Mouse (Mus musculus) kidney, embryonic 14.5 days (tissue): ENCODE results near the gene 4930556J24Rik. TPM values are rescaled to one million over a fixed set of nuclear protein-coding genes. Genes with fewer than 3 reads are reported as not detected.
"Not testable (repeated sequence)": the region's sequence is repeated elsewhere in the genome, so short reads cannot be mapped to it uniquely, and the experiment has no call there.

Experiments
- ATAC-seq: fragments of 200-750 bp; cut with Nextera tagmentation; 2 replicates; pipeline ENCODE4 v1.8.0; 2017; ENCODE audit warnings: moderate number of reproducible peaks, mild to moderate bottlenecking, moderate TSS enrichment, moderate library complexity; ENCODE audit not compliant: low FRiP score, low TSS enrichment
- H3K27ac ChIP-seq: fragments of 300-500 bp; sonication (generic); 2 replicates; pipeline ENCODE4 v1.5.1; 2014; ENCODE audit warnings: low read depth, mild to moderate bottlenecking, low read length, moderate library complexity, mixed read lengths
- H3K27me3 ChIP-seq: fragments of 300-500 bp; sonication (generic); 2 replicates; pipeline ENCODE4 v1.6.1; 2014; ENCODE audit warnings: mild to moderate bottlenecking, low read length; ENCODE audit not compliant: control insufficient read depth, insufficient read depth
- H3K36me3 ChIP-seq: fragments of 300-500 bp; sonication (generic); 2 replicates; pipeline ENCODE4 v1.6.1; 2014; ENCODE audit warnings: low read length, mixed read lengths; ENCODE audit not compliant: control insufficient read depth, insufficient read depth
- H3K4me1 ChIP-seq: fragments of 300-500 bp; sonication (generic); 2 replicates; pipeline ENCODE4 v1.6.1; 2014; ENCODE audit warnings: low read length, mixed read lengths; ENCODE audit not compliant: control insufficient read depth, insufficient read depth
- H3K4me2 ChIP-seq: fragments of 300-500 bp; sonication (generic); replicated peaks from 2 replicates; pipeline ENCODE4 v1.6.1; 2014; ENCODE audit warnings: low read depth, mild to moderate bottlenecking, low read length
- H3K4me3 ChIP-seq: fragments of 300-500 bp; sonication (generic); 2 replicates; pipeline ENCODE4 v1.5.1; 2014; ENCODE audit warnings: mild to moderate bottlenecking, low read length
- H3K9ac ChIP-seq: fragments of 300-500 bp; sonication (generic); 2 replicates; pipeline ENCODE4 v1.6.1; 2014; ENCODE audit warnings: low read depth, mild to moderate bottlenecking, low read length, moderate library complexity
- H3K9me3 ChIP-seq: fragments of 300-500 bp; sonication (generic); 2 replicates; pipeline ENCODE4 v1.6.1; 2016; ENCODE audit warnings: low read length; ENCODE audit not compliant: control insufficient read depth
- WGBS: fragments of 180-500 bp; shearing (Covaris S2); extraction: QIAGEN DNeasy Blood & Tissue Kit; methylation state at CpG from one replicate; pipeline ENCODE4 v1.1.7; 2014; 5-methylcytosine and 5-hydroxymethylcytosine counted together
- polyA plus RNA-seq: library from polyadenylated mRNA; unstranded; fragments of >200 nt; fragmentation: Nextera tagmentation; extraction: Ambion mirVana; gene quantifications from 2 replicates; pipeline ENCODE4 v1.2.1, GENCODE M21; 2014

4930556J24Rik gene
- polyA plus RNA-seq, 1 experiment from 2014 or later: 0.49 TPM

GRCm38 (mm10) chr11:3921281-3921850 lies 55.2 kb downstream of the 4930556J24Rik start:
- peaks cover 9% of the 10 kb centered on the region for H3K36me3 ChIP-seq
- no peaks in the 10 kb centered on the region for H3K9me3 ChIP-seq
- H3K9ac ChIP-seq: no peak overlapping the region
- no peaks in the 10 kb centered on the region for H3K4me1 ChIP-seq
- 25% methylated on average over 8 of the region's 8 CpGs for WGBS
- 0 out of 2 replicates have a peak, but pooled peaks have one; percentile 51 for ATAC-seq
- H3K27me3 ChIP-seq: no peaks in the 10 kb centered on the region
- no peak overlapping the region for H3K4me3 ChIP-seq
- H3K27ac ChIP-seq: no peak overlapping the region
- no peak overlapping the region for H3K4me2 ChIP-seq

- Histone ChIP-seq H3K9me3 (no peaks in the 10 kb centered on the region), H3K27me3 (no peaks in the 10 kb centered on the region), H3K27ac (no peak overlapping the region), H3K9ac (no peak overlapping the region), H3K36me3 (peaks cover 9% of the 10 kb centered on the region), H3K4me1 (no peaks in the 10 kb centered on the region), H3K4me3 (no peak overlapping the region), H3K4me2 (no peak overlapping the region)
- 81% methylated on average over 7 of the region's 7 CpGs for WGBS
- ATAC-seq: no peak
These were observed 56.1 kb downstream of the 4930556J24Rik start for GRCm38 (mm10) chr11:3920476-3920875.

- 50% methylated on average over 1 of the region's 1 CpGs for WGBS
- Histone ChIP-seq H3K4me2 (no peak overlapping the region), H3K9ac (no peak overlapping the region), H3K9me3 (no peaks in the 10 kb centered on the region), H3K27me3 (no peaks in the 10 kb centered on the region), H3K27ac (no peak overlapping the region), H3K4me1 (no peaks in the 10 kb centered on the region), H3K4me3 (no peak overlapping the region), H3K36me3 (peaks cover 6% of the 10 kb centered on the region)
- no peak for ATAC-seq
These were observed 57.8 kb downstream of the 4930556J24Rik start for GRCm38 (mm10) chr11:3918738-3919137.

- H3K9me3 ChIP-seq: no peaks in the 10 kb centered on the region
- peak within 1 kb of the TSS; percentile 96 for H3K4me2 ChIP-seq
- peak within 1 kb of the TSS; percentile 58 for H3K9ac ChIP-seq
- peaks cover 18% of the 10 kb centered on the region for H3K4me1 ChIP-seq
- H3K36me3 ChIP-seq: no peaks in the 10 kb centered on the region
- under 1% methylated on average over 28 of the region's 28 CpGs for WGBS
- H3K4me3 ChIP-seq: peak within 1 kb of the TSS; percentile 59
- peaks cover 5% of the 10 kb centered on the region for H3K27me3 ChIP-seq
- no peak within 1 kb of the TSS; the same call in 1 of the 2 replicates for H3K27ac ChIP-seq
- peak; percentile 61 for ATAC-seq
These were observed 62.3 kb downstream of the 4930556J24Rik start, which contains the start of gene Slc35e4 for GRCm38 (mm10) chr11:3914109-3914840. Gene Slc35e4, minus strand, starts transcription at chr11:3914664.

- H3K36me3 ChIP-seq: no peaks in the 10 kb centered on the region
- H3K4me3 ChIP-seq: peak overlapping the region; percentile 59
- ATAC-seq: peak; percentile 88
- peak overlapping the region; percentile 58 for H3K9ac ChIP-seq
- H3K27ac ChIP-seq: no peak overlapping the region; the same call in 1 of the 2 replicates
- WGBS: under 1% methylated on average over 63 of the region's 65 CpGs
- H3K9me3 ChIP-seq: no peaks in the 10 kb centered on the region
- H3K4me2 ChIP-seq: peak overlapping the region; percentile 96
- H3K27me3 ChIP-seq: peaks cover 5% of the 10 kb centered on the region
- H3K4me1 ChIP-seq: peaks cover 18% of the 10 kb centered on the region
These were observed 63.1 kb downstream of the 4930556J24Rik start for GRCm38 (mm10) chr11:3913316-3914108.

- peak overlapping the region; percentile 58 for H3K9ac ChIP-seq
- no peak; the same call in 1 of the 2 replicates for ATAC-seq
- H3K4me1 ChIP-seq: peaks cover 18% of the 10 kb centered on the region
- 5% methylated on average over 16 of the region's 16 CpGs for WGBS
- peak overlapping the region; percentile 96 for H3K4me2 ChIP-seq
- H3K4me3 ChIP-seq: peak overlapping the region; percentile 59
- no peaks in the 10 kb centered on the region for H3K36me3 ChIP-seq
- H3K27ac ChIP-seq: no peak overlapping the region
- peaks cover 5% of the 10 kb centered on the region for H3K27me3 ChIP-seq
- no peaks in the 10 kb centered on the region for H3K9me3 ChIP-seq
These were observed 63.7 kb downstream of the 4930556J24Rik start for GRCm38 (mm10) chr11:3912875-3913271.

- WGBS: 21% methylated on average over 19 of the region's 19 CpGs
These were observed 64.3 kb downstream of the 4930556J24Rik start for GRCm38 (mm10) chr11:3912100-3912874.

GRCm38 (mm10) chr11:3911440-3911839 lies 65.1 kb downstream of the 4930556J24Rik start:
- H3K9ac ChIP-seq, H3K27me3 ChIP-seq, H3K4me3 ChIP-seq, H3K36me3 ChIP-seq, ATAC-seq, H3K4me2 ChIP-seq, H3K9me3 ChIP-seq, H3K27ac ChIP-seq: not testable (repeated sequence)
- 88% methylated on average over 5 of the region's 6 CpGs for WGBS
- peaks cover 18% of the 10 kb centered on the region for H3K4me1 ChIP-seq

More at GRCm38 (mm10) chr11:3912100-3912874, 64.3 kb downstream of the 4930556J24Rik start:
- Histone ChIP-seq H3K36me3 (no peaks in the 10 kb centered on the region), H3K27ac (no peak overlapping the region), H3K4me3 (peak overlapping the region; percentile 59), H3K27me3 (peaks cover 5% of the 10 kb centered on the region), H3K9ac (peak overlapping the region; percentile 58), H3K4me2 (peak overlapping the region; percentile 96), H3K9me3 (no peaks in the 10 kb centered on the region), H3K4me1 (peaks cover 18% of the 10 kb centered on the region)
- ATAC-seq: no peak; the same call in 1 of the 2 replicates
